In genomic region chr17:11142321-11142720, GRCm38 (mm10) we compare ENCODE assay signal across 13 mouse cellular contexts.
DNase-seq lines count a peak whose midpoint lies in the region; ATAC-seq lines count a peak whose summit lies in the region.
"Had no signal": no experiment of that assay in that cellular context is flagged by ENCODE, and none has a peak within 500 bp of the region (broad histone marks: within the 10 kb centered on the region; RNA-seq: fewer than 3 reads in every experiment).

No protein-coding gene starts in this region.

- DNase-seq in forebrain, embryonic 14.5 days (ENCODE audit: low spot score) = peak; percentile 73
- DNase-seq in brain, adult 2 months (ENCODE audit: low read depth, low spot score) = peak; percentile 47
- peak; percentile 69 to 71 for DNase-seq in layer of hippocampus, adult 8-10 months (ENCODE audit: low spot score in 2 of 2)
- DNase-seq in left cerebral cortex, postnatal 4 days = peak; percentile 65
- DNase-seq: cerebellum, adult 9-11 months; heart, adult 2 months; kidney, adult 8-10 months; lung, adult 18-20 months had no signal

- no peaks in the 10 kb centered on the region for H3K36me3 ChIP-seq in forebrain, embryonic 14.5 days (ENCODE audit: control insufficient read depth, insufficient read depth, low read length)
- H3K36me3 ChIP-seq in forebrain, embryonic 12.5 days (replicated peaks) = no peaks in the 10 kb centered on the region
- H3K36me3 ChIP-seq: embryonic facial prominence, embryonic 12.5 days had no signal

- no peaks in the 10 kb centered on the region for H3K27me3 ChIP-seq in forebrain, embryonic 14.5 days (replicated peaks; ENCODE audit: control insufficient read depth, insufficient read depth, low read length)
- no peaks in the 10 kb centered on the region for H3K27me3 ChIP-seq in forebrain, embryonic 12.5 days
- H3K27me3 ChIP-seq: embryonic facial prominence, embryonic 12.5 days had no signal

- WGBS in forebrain, embryonic 14.5 days = 48% methylated on average over 5 of the region's 5 CpGs
- 83% methylated on average over 5 of the region's 5 CpGs for WGBS in forebrain, embryonic 12.5 days

- no peak overlapping the region for H3K4me2 ChIP-seq in forebrain, embryonic 14.5 days (ENCODE audit: low read length)
- H3K4me2 ChIP-seq in forebrain, embryonic 12.5 days = no peak overlapping the region
- H3K4me2 ChIP-seq: embryonic facial prominence, embryonic 12.5 days had no signal

- H3K4me3 ChIP-seq in forebrain, embryonic 14.5 days (ENCODE audit: low read depth, low read length) = no peak overlapping the region
- H3K4me3 ChIP-seq in forebrain, embryonic 12.5 days (replicated peaks) = no peak overlapping the region
- H3K4me3 ChIP-seq: embryonic facial prominence, embryonic 12.5 days; heart, adult 2 months had no signal

- no peaks in the 10 kb centered on the region for H3K4me1 ChIP-seq in forebrain, embryonic 14.5 days (ENCODE audit: control insufficient read depth, insufficient read depth, low read length)
- H3K4me1 ChIP-seq in forebrain, embryonic 12.5 days = no peaks in the 10 kb centered on the region; the same call in 1 of the 2 replicates
- H3K4me1 ChIP-seq: embryonic facial prominence, embryonic 12.5 days had no signal

- peak; percentile 58; the same call in 1 of the 2 replicates for ATAC-seq in forebrain, embryonic 14.5 days
- ATAC-seq in forebrain, embryonic 12.5 days (ENCODE audit: low FRiP score) = no peak
- ATAC-seq in megakaryocyte, adult 5-6 weeks (ENCODE audit: poor library complexity, severe bottlenecking) = no peak
- no peak for ATAC-seq in megakaryocyte-erythroid progenitor cell, adult 5-6 weeks (replicated peaks; ENCODE audit: low FRiP score, low TSS enrichment, poor library complexity, severe bottlenecking)
- no peak for ATAC-seq in monocyte, adult 5-6 weeks (replicated peaks; ENCODE audit: insufficient number of reproducible peaks, low FRiP score, low TSS enrichment, poor library complexity, severe bottlenecking)

- H3K27ac ChIP-seq in forebrain, embryonic 14.5 days (ENCODE audit: low read depth, low read length) = no peak overlapping the region
- no peak overlapping the region for H3K27ac ChIP-seq in forebrain, embryonic 12.5 days
- H3K27ac ChIP-seq: embryonic facial prominence, embryonic 12.5 days; heart, adult 2 months had no signal

- H3K9me3 ChIP-seq in forebrain, embryonic 14.5 days (replicated peaks; ENCODE audit: control insufficient read depth, low read length) = no peaks in the 10 kb centered on the region
- H3K9me3 ChIP-seq in forebrain, embryonic 12.5 days = no peaks in the 10 kb centered on the region
- H3K9me3 ChIP-seq: embryonic facial prominence, embryonic 12.5 days had no signal

- H3K9ac ChIP-seq in forebrain, embryonic 14.5 days (ENCODE audit: low read length) = no peak overlapping the region
- no peak overlapping the region for H3K9ac ChIP-seq in forebrain, embryonic 12.5 days
- H3K9ac ChIP-seq: embryonic facial prominence, embryonic 12.5 days had no signal

- intact Hi-C loops in left cerebral cortex, postnatal 4 days (cut with DNase I) = no loop called here
